Mouse (Mus musculus) layer of hippocampus, adult 8-10 months (tissue): ENCODE measurements at regions not wholly inside any gene's neighbourhood (a gene's known extent, or its start where the extent isn't known, plus 50 kb on each side); places are given as distances from the start of the nearest gene placed in this dataset.
A peak's percentile ranks its signal among the peaks of the same experiment; 100 is the strongest.

Source experiments
- DNase-seq, 2 experiments: peaks; one replicate each; pipeline ENCODE4 v3.0.0; 2022; ENCODE audit warnings: low spot score in 2 of 2

DNA sequence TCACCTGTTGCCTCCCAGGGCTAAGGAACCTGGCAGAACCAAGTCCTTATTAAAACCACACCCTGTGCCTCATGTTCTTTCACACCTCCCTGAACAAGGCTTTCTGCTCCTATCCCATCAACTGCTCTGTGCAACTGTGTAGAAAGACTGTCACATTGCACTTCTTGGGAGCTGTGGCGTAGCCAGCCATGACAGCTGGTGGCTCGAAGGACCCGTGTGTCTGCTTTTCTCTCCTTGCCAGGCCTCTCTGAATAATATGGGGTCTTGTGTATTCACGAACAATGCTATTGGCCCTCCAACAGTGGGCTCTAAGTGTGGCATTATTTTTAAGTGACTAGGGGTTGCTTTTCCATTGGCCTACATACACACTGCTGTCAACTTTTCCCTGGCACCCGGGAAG lies 347.3 kb downstream of the Cd83 start:
- DNase-seq: no peak

DNA sequence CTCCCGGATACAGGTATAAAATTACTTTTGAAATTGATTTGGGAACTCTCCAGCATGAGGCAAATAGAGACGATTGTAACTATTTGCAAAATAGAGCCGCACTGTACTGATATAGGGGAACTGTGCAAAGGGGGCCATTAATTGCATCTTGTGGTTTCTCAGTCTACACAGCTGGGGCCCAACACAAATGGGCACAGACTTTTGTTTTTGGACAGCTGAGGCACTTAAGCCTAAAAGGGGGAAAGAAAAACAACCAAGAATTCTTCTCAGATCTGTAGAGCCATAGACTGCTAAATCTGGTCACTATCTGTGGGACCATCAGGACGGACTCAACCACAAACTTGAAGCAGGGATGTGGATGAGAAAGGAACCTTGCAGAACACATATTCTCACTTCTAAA lies 347.9 kb downstream of the Cd83 start:
- no peak for DNase-seq

DNA sequence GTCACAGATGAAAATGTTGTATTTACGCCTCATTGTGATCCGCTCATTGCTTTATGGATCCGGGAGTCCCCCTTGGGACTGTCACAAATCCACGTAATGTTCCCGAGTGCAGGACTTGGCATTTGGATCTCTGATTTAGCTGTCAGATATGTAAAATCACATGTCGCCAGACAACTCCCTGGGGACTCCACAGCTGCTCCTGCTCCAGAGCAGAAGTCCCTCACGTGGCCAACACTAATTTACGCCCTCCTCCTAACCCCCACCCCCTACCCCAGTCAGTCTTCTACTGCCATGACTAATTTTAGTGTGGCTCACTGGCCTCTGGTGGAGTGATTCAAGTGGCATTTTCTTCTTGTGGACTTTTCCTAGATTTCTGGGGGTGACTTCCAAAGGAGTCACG lies 348.9 kb downstream of the Cd83 start:
- no peak for DNase-seq

DNA sequence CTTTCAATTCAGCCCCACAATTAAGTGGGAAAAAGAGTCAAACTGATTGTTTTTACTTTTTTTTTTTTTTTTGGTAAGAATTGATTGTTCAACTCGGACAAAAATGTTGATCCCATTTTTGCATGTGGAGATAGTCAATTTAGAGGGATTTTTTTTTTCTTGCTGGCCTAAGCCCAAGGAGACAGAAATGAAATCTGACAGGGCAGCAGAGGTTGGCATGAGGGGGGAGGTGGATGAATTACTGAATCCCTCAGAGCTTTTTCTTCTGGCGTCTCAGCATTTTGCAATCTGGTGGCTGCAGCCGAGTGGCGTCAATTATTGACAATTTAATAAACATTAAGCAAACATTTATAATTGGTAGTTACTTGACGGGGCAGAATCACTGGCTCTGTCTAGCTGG lies 356.6 kb downstream of the Cd83 start:
- DNase-seq: no peak

GRCm38 (mm10) chr13:44145441-44145840 lies 360.9 kb downstream of the Cd83 start:
- no peak for DNase-seq

- DNase-seq: no peak
Observed at GRCm38 (mm10) chr13:44147841-44148240, 363.3 kb downstream of the Cd83 start.

DNA sequence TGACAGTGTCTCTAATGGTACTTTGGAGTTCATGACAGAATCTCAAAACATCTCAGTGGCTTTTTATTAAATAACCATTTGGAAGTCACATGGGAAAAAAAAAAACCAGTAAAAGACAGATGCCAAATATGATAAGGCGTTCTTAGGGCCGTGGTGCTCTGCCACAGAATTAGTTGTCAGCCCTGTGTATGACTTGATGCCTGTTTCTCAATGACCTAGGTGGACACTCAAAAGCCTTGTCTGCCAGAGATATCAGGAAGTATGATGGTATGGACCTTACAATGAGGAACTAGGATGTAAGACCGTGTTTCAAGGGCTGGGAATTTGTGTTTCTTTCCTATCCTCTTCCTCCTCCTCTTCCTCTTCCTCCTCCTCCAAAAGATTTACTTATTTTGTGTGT lies 364.9 kb downstream of the Cd83 start:
- no peak for DNase-seq

GRCm38 (mm10) chr13:44151526-44151925 lies 367.0 kb downstream of the Cd83 start:
- no peak for DNase-seq

DNA sequence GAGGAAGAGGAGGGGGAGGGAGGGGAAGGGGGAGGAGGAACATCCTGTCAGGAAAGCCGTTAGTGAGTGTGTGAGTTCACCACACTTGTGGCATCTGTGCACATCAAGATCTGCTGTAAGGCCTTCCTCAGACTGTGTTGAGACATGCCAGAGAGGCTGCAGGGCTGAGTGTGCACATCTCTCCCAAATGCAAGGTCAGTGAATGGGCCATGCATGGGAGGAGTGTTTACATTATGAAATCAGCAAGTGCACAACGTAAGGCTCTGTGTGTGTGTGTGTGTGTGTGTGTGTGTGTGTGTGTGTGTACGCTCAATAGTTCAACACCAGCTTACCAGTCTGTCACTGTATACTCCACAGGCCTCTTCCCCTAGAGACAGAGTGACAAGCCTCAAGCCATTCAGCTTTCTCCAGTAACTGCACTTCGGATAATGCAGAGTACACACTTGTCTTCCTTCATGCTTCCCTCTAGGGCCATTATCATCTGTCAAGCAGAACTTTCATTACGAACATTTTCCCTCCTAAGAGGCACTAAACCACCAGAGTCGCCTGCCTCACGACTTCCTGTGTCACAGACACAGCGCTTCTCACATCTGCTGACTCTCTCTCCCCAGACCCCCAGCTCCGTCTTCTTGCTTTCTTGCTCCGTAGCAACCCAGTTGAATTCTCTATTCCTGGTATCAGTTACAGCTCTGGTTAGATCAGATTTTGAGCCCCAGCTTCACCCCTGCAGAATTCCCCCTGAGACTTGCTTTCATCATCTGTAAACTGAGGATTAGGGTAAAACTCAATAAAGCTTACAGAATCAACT lies 368.4 kb downstream of the Cd83 start:
- no peak for DNase-seq

DNA sequence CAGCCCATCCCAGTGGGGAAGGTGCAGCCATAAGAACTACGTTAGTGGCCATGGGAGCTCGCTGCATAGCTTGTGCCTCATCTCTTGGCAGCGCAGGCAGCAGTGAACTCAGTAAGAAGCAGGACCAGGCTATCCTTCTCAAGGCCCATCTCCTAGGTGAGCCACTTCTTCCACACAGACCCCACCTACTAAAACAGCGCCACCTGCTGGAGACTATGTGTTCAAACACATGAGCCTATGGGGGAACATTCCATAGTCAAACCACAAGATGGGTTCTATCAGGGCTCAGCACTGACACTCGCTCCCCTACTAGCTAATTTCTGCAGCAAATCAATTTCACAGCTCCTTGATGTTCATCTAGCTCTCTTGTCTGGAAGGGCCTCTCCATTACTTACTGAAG lies 369.2 kb downstream of the Cd83 start:
- DNase-seq: no peak

DNA sequence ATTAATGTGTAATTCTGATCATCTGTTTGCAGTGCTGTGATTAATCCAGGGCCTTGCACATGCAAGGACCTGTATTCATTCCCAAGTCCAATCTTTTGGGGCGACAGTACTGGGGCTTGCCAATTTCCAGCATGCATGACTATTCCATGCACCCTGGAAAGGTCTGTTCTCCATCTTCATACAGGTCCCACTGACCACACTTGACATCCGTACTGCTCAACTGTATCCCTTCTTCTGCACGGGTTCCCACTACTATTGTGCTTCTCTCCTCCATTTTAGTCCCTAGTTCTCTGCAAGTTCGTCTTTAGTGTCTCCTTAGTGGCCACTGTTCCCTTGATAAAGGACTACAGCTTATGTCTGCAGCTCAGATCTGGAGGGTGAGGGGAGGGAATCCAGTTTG lies 371.4 kb downstream of the Cd83 start:
- DNase-seq: no peak

DNA sequence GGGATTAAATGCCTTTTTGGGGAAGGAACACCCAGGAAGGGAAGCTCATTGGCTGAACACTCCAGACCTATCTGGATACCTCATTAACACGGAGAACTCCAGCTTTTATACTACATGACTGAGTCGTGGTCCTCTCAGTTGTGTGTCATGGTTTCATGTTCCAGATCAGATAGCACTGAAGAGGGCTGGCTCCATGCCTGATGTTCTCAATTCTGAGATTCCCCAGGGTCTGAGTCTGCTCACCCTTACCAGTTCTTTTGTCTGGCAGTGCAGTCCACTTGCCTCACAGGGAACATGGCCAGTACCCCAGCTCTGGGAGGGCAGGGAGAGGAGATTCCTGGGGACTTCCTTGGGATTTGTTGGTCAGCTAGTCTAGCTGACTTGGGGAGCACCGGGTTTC lies 372.0 kb downstream of the Cd83 start:
- DNase-seq: no peak

GRCm38 (mm10) chr13:44157236-44157635 lies 372.7 kb downstream of the Cd83 start:
- no peak for DNase-seq

GRCm38 (mm10) chr13:44158364-44158763 lies 373.8 kb downstream of the Cd83 start:
- DNase-seq: no peak

DNA sequence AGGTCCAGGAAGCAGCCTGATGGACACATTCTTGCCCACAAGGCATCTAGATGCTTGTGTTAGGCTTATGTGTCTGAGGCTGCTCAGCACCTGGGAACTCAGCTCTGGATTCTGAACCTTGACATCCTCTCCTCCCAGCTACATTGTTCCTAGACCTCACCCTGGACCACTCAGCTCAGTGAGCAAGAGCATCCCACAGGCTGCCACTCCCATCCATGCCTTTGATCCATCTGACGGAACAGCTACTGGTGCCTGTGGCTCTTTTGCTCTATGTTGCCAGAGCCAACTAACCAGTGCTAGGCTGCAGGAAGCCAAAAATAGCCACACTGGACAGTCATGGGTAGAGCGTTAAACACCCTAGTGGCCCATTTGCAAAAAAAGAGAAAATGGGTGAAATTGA lies 374.8 kb downstream of the Cd83 start:
- no peak for DNase-seq

DNA sequence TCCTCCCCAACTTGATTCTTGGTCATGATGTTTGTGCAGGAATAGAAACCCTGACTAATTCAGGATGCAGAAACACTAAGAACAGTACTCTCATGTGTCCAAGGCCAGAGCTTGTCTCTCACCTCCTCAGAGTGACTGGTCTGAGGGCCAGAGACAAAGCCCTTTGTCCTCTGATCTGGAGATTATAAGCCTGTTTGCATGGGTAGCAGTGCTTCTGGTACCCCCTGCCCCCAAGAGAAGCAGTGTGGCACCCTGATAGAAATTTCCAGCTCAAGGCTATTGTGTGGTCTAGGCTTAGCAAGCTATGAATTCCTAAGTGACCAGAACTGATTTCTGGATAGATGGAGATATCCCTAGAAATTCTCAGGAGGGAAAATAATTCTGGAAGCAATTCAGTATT lies 380.2 kb downstream of the Cd83 start:
- DNase-seq: no peak

DNA sequence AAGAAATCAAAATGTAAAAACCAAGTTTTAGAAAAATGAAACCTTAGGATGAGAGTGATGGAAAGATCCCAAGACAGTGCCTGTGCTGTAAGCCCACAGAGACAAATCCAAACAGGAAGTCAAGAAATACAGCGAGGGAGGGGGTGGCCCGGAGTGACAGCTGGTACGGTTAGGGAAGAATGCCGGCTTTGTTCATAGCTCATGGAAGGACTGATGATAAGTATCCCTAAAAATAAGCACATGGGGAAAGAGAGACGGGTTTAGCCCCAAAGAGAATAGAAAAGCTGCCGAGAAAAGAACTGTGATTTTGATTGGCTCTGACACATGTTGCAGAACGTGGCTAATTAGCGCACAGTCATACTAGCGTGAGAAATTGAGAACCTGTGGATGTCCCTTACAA lies 382.6 kb downstream of the Cd83 start:
- DNase-seq: peak; percentile 30 to 36

DNA sequence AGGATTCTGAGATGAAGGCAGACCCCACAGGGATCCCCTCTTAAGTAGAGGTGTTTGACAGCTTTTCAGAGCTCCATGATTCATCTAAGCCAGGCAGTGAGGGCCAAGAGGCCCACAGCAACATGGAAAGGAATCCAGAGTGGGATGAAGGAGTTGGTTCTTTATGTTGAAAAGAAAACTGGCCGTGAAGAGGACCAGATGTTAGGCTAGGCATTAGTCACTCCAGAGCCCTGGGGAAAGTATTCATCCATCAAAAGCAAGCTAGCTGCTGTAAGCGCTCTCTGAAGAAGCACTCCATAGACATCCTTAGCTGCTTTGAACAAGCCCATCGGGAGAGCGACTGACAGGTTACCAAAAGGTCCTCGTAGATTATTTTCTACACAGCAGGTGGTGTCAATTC lies 383.6 kb downstream of the Cd83 start:
- no peak for DNase-seq

DNA sequence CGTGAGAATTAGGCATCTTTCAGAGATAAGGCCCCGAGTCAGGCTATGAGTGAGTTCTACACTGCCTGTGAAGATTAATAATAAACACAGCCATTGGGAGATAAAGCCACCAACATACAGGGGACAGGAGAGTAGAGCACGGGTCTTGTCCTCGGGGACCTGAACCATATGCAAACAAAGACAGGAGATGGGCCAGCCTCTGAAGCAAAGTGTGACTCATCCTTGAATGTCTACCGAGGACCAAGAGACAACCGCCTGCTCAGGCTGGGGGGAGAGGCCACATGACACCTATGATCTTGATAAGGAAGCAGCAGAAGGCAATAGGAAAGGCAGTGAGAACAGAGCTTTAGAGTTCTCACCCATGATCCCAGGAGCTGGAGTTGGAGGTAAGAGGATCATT lies 387.1 kb downstream of the Cd83 start:
- DNase-seq: no peak

GRCm38 (mm10) chr13:44172701-44173100 lies 388.1 kb downstream of the Cd83 start:
- DNase-seq: no peak

GRCm38 (mm10) chr13:44174236-44174635 lies 389.7 kb downstream of the Cd83 start:
- DNase-seq: no peak

DNA sequence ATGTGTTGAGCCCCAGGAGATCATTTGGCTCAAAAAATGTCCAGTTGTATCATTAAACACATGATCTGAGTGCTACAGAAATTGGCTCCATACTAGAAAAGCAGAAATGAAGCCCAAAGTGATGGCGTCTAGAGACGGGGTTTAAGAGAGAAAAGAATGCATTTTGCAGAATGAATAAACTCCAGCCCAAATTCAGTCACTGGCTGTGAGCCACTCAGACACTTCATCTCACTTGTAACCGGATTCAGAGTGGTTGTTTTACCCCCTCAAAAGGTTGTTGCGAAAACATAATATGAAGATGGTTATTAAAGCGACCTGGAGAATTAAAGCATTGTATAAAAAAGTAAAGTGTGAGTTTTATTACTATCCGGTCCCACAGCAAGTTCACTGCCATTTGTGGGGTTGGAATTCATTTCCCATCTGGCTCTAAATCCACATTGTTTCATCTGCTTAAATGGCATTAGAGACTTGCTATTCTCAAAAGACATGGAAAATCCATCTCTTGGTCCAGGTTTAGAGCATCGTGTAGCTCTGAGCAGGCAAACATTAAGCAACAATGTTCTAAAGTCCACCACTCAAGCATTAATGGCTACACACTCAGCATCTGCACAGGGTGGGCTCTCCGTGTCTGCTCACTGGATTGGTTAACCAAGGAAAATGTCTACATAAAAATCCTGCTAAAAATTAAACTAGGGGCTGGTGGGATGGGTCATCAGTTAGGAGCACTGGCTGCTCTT lies 390.9 kb downstream of the Cd83 start:
- DNase-seq: no peak

DNA sequence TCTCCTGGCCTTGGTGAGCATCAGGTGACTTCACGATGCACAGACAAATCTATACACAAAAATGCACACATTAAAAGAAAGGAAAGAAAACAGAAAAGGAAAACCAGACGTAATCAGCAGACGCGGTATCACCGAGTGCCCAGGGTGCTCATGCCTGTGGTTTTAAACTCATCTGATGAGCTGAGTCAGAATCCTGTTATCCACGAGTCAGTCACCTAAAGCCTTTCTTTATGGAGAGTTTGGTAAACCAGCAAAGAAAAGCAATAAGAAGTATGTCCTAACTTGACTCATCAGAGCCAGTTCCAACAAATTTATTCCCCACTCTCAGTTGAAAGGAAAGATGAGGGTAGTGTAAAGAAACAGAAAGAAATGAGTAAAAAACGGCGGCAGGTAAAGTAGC lies 391.5 kb downstream of the Cd83 start:
- DNase-seq: no peak
